Mouse (Mus musculus): ENCODE data around the gene Zfp346. TPM values are rescaled to one million over a fixed set of nuclear protein-coding genes. Genes with fewer than 3 reads are reported as not detected.

Gene Zfp346
- total RNA-seq, 2 experiments from 2014 or later: 37.6 to 47.8 TPM

GRCm38 (mm10) chr13:55177903-55178496, 72.9 kb downstream of the Zfp346 start:
- no peak for DNase-seq (ENCODE audit: extremely low spot score in 1 of 2, low spot score in 2 of 2)
- Histone ChIP-seq H3K4me3 (no peak overlapping the region), H3K27ac (no peak overlapping the region)
- intact Hi-C loops (cut with DNase I): loop anchor here (2.0 kb wide), 4 partner anchors 43 to 461 kb away; partner anchors contain the start of gene Uimc1
- TF ChIP-seq CTCF (IDR thresholded peaks at IDR 0.05): peak; percentile 48

GRCm38 (mm10) chr13:55178556-55178955, 73.4 kb downstream of the Zfp346 start:
- Histone ChIP-seq H3K4me3 (no peak overlapping the region), H3K27ac (no peak overlapping the region)
- TF ChIP-seq CTCF (IDR thresholded peaks at IDR 0.05): peak; percentile 72
- intact Hi-C loops (cut with DNase I): loop anchor here (2.0 kb wide), 4 partner anchors 44 to 462 kb away; partner anchors contain the start of gene Uimc1
- DNase-seq (ENCODE audit: extremely low spot score in 1 of 2, low spot score in 2 of 2): peak; percentile 69 to 73

- DNase-seq (ENCODE audit: extremely low spot score in 1 of 2, low spot score in 2 of 2): no peak
- intact Hi-C loops (cut with DNase I): loop anchor here (2.0 kb wide), 4 partner anchors 45 to 463 kb away; partner anchors contain the start of gene Uimc1
- no peak for TF ChIP-seq CTCF (IDR thresholded peaks at IDR 0.05)
- no peak overlapping the region for H3K4me3 ChIP-seq
- H3K27ac ChIP-seq: no peak overlapping the region
These were observed 74.5 kb downstream of the Zfp346 start for GRCm38 (mm10) chr13:55179591-55179990.

GRCm38 (mm10) chr13:55181786-55182172, 76.7 kb downstream of the Zfp346 start:
- Histone ChIP-seq H3K27ac (peak overlapping the region; percentile 88), H3K4me3 (peak overlapping the region; percentile 44)
- intact Hi-C loops (cut with DNase I): no loop called here
- TF ChIP-seq CTCF (IDR thresholded peaks at IDR 0.05): no peak
- no peak for DNase-seq (ENCODE audit: extremely low spot score in 1 of 2, low spot score in 2 of 2)

GRCm38 (mm10) chr13:55182173-55182894, 77.2 kb downstream of the Zfp346 start:
- peak; percentile 59 to 61 for DNase-seq (ENCODE audit: extremely low spot score in 1 of 2, low spot score in 2 of 2)
- TF ChIP-seq CTCF (IDR thresholded peaks at IDR 0.05): peak; percentile 50
- peak overlapping the region; percentile 88 for H3K27ac ChIP-seq
- H3K4me3 ChIP-seq: peak overlapping the region; percentile 44
- intact Hi-C loops (cut with DNase I): no loop called here

GRCm38 (mm10) chr13:55183382-55183781, 78.3 kb downstream of the Zfp346 start:
- intact Hi-C loops (cut with DNase I): no loop called here

More at GRCm38 (mm10) chr13:55183382-55183781, 78.3 kb downstream of the Zfp346 start:
- Histone ChIP-seq H3K4me3 (no peak overlapping the region), H3K27ac (no peak overlapping the region)
- no peak for TF ChIP-seq CTCF (IDR thresholded peaks at IDR 0.05)
- no peak for DNase-seq (ENCODE audit: extremely low spot score in 1 of 2, low spot score in 2 of 2)

Other genes starting within 250 kb of the Zfp346 start
- 100 to 1,000 TPM; 110 to 116 TPM for gene Unc5a, start 155.9 kb upstream of the Zfp346 start, total RNA-seq (2021)
- 1 to 10 TPM; 1.2 to 1.3 TPM for gene Hk3, start 83.9 kb upstream of the Zfp346 start, total RNA-seq (2021)
- 10 to 100 TPM; 22.6 to 27.5 TPM for gene Uimc1, start 5.0 kb upstream of the Zfp346 start, total RNA-seq (2021)
- gene Gm17617, start 28.2 kb downstream of the Zfp346 start, total RNA-seq (2021): not detected
- under 1 TPM; 0.36 to 0.40 TPM for gene Fgfr4, start 47.3 kb downstream of the Zfp346 start, total RNA-seq (2021)
- gene Nsd1, start 104.5 kb downstream of the Zfp346 start, total RNA-seq (2021): 100 to 1,000 TPM; 116 to 118 TPM
- gene Prelid1, start 215.2 kb downstream of the Zfp346 start, total RNA-seq (2021): 100 to 1,000 TPM; 161 to 170 TPM
- gene Rab24, start 216.6 kb downstream of the Zfp346 start, total RNA-seq (2021): 10 to 100 TPM; 83.8 to 87.0 TPM
- gene Mxd3, start 224.5 kb downstream of the Zfp346 start, total RNA-seq (2021): 1 to 10 TPM in 1 of 2 experiments, under 1 TPM in 1; 0.86 to 1.7 TPM